Mouse (Mus musculus): ENCODE measurements around the gene Nol4l. TPM values are rescaled to one million over a fixed set of nuclear protein-coding genes. Genes with fewer than 3 reads are reported as not detected.

Nol4l gene
- total and polyA plus RNA-seq, 3 experiments, result 4.4 to 7.1 TPM; not detected in 1

- H3K9ac ChIP-seq (ENCODE audit: control insufficient read depth, low read depth, low read length, poor library complexity, severe bottlenecking), result no peak overlapping the region
- no peaks in the 10 kb centered on the region for H3K27me3 ChIP-seq (ENCODE audit: control insufficient read depth in 1 of 2, insufficient read depth in 2 of 2, low read length in 2 of 2)
- H3K4me3 ChIP-seq (ENCODE audit: control insufficient read depth in 1 of 2, insufficient read depth in 1 of 2, low read depth in 2 of 2, low read length in 2 of 2), result no peak overlapping the region
- TF ChIP-seq EP300 (IDR thresholded peaks at IDR 0.05; ENCODE audit: low read depth in 1 of 2, low read length in 2 of 2) (no peak), E2F4 (IDR thresholded peaks at IDR 0.05; ENCODE audit: borderline replicate concordance, low read depth, low read length) (no peak), POLR2AphosphoS2 (IDR thresholded peaks at IDR 0.05; ENCODE audit: low read length) (no peak), POLR2AphosphoS5 (IDR thresholded peaks at IDR 0.05; ENCODE audit: borderline replicate concordance, low read depth, low read length) (no peak), RAD21 (IDR thresholded peaks at IDR 0.05; ENCODE audit: low read depth, low read length) (no peak), ZC3H11A (IDR thresholded peaks at IDR 0.05; ENCODE audit: low read depth, low read length) (no peak), MAFK (IDR thresholded peaks at IDR 0.05; ENCODE audit: borderline replicate concordance, low read depth, low read length) (no peak), CHD1 (IDR thresholded peaks at IDR 0.05; ENCODE audit: low read depth, low read length) (no peak), UBTF (IDR thresholded peaks at IDR 0.05; ENCODE audit: borderline replicate concordance, insufficient read depth, low read depth, low read length) (no peak), KAT2A (conservative IDR thresholded peaks at IDR 0.05; ENCODE audit: low read depth, low read length) (no peak), ETS1 (IDR thresholded peaks at IDR 0.05; ENCODE audit: low read depth, low read length) (no peak), SMC3 (IDR thresholded peaks at IDR 0.05; ENCODE audit: low read depth, low read length) (no peak), MEF2A (IDR thresholded peaks at IDR 0.05; ENCODE audit: extremely low read depth, insufficient replicate concordance, low read depth, low read length, poor library complexity, severe bottlenecking) (no peak), HCFC1 (IDR thresholded peaks at IDR 0.05; ENCODE audit: low read depth, low read length) (no peak), NRF1 (IDR thresholded peaks at IDR 0.05; ENCODE audit: insufficient read depth, low read depth, low read length, poor library complexity, severe bottlenecking) (no peak), MAZ (IDR thresholded peaks at IDR 0.05; ENCODE audit: low read depth, low read length) (no peak), GABPA (IDR thresholded peaks at IDR 0.05; ENCODE audit: low read depth, low read length) (no peak), BHLHE40 (IDR thresholded peaks at IDR 0.05; ENCODE audit: borderline replicate concordance, low read depth, low read length) (no peak)
- no peak overlapping the region for H3K27ac ChIP-seq (ENCODE audit: control insufficient read depth, low read depth, low read length)
- H3K36me3 ChIP-seq (ENCODE audit: control insufficient read depth in 1 of 2, insufficient read depth in 2 of 2, low read length in 2 of 2), result peaks cover 0 to 11% of the 10 kb centered on the region in 2 experiments; a peak in 2 of 4 replicates
- peaks cover 12 to 16% of the 10 kb centered on the region in 2 experiments for H3K4me1 ChIP-seq (ENCODE audit: control insufficient read depth in 1 of 2, insufficient read depth in 2 of 2, low read length in 2 of 2)
- H3K79me2 ChIP-seq (ENCODE audit: control insufficient read depth, insufficient read depth, low read length, poor library complexity), result no peaks in the 10 kb centered on the region
- no peak for DNase-seq (ENCODE audit: low read depth, low spot score)
- H3K9me3 ChIP-seq (replicated peaks; ENCODE audit: insufficient read depth, low read length), result no peaks in the 10 kb centered on the region
These were observed 17.1 kb downstream of the Nol4l start for GRCm38 (mm10) chr2:153512416-153513323.

Measured in MEL (cell line).